Mouse (Mus musculus) kidney, postnatal 25 days (tissue): ENCODE measurements around the gene Fam69a.
"Not testable (repeated sequence)": the region's sequence is repeated elsewhere in the genome, so short reads cannot be mapped to it uniquely, and the experiment has no call there.

Experiments
- DNase-seq, 2 experiments: peaks; one replicate each; pipeline ENCODE4 v3.0.0; 2021; ENCODE audit warnings: mixed read lengths in 2 of 2

Fam69a gene

DNA sequence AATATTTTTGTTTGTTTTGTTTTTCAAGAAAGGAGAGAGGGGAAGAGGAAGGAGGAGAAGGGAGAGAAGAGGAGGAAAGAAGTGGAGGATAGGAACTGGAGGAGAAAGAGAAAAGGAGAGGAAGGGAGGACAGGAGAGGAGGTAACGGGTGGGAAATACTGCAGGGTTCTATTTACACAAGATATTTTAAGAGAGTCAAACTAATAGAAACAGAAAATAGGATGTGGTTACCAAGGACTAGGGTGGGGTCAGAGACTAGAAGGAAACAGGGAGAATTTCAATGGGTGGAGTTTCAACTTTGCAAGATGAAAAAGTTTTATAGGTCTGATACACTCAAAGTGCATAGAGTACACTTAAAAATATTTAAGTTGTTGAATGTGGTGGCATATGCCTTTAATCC, 7.0 kb downstream of the Fam69a start:
- no peak for DNase-seq

DNA sequence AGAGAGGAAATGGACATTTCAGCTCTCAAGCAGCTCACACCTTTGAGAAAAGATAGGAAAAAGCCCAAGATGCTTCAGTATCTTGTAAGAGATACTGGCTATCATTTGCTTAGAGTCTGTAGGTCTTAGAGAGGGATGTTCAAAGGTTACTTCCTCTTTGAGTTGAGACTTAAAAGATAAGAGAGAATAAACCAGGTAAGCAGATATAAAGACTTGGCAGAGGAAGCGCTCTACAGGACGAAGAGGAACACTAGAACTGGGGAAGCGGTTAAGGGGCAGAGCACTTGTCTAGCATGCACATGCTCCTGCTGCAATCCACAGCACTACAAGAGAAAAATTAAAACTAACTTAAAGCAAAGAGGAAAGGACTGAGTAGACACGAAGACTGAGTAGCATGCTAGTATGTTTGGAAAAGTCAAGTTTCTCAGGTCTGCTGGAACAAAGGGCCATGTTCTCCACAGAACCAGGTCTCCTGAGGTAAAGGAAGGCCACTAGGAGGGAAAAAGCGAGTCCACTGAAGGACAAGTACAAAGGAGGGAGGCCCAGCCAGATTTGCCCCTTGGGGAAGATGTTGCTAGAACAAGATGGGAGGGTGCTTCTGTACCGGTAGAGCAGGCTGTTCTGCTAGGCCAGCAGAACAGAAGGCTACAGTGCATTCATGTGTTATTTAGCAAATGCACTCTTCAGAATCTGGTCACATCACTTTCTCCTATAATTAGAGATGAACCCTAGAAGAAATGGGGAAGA, 8.4 kb downstream of the Fam69a start:
- DNase-seq = no peak

DNA sequence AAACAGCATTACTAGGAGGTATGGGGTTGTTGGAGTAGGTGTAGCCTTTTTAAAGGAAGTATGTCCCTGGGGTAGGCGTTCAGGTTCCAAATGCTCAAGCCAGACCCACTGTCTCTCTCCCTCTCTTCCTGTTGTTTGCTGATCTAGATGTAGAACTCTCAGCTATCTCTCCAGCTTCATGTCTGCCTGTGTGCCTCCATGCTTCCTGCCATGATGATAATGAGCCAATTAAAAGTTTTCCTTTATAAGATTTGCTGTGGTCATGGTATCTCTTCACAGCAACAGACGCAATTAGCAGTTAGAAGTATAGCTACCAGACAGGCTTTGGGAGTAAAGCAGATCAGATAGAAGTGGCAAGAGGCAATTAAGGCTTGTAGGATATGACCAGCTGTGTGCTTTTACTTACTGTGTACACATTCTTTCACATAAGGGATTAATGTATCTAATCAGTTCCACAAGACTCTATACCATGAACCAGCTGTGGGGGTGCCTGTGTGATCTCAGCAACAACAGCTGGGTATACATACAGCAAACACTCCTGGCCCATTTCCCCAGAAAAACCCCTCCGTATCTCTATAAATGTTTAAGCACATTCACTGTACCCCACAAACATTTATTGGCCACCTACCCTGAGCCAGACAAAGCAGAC, 9.1 kb downstream of the Fam69a start:
- DNase-seq = no peak

DNA sequence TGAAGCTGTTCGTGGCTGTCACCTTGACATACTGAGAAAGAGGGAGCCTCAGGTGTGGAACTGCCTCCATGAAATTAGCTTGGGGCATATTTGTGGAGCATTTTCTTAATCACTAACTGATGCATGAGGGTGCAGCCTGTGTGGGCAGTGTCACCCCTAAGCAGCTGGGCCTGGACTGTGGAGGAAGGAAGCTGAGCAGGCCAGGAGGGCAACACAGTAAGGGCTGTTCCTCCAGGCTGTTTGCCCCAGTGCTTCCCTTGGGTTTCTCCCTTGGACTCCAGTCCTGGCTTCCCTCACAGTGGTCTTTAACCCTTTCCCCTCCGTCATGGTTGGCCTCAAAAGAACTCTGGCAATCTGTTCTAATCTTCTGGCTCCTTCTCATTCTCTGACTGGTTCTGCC, 13.6 kb downstream of the Fam69a start:
- peak; percentile 24 to 77 for DNase-seq

DNA sequence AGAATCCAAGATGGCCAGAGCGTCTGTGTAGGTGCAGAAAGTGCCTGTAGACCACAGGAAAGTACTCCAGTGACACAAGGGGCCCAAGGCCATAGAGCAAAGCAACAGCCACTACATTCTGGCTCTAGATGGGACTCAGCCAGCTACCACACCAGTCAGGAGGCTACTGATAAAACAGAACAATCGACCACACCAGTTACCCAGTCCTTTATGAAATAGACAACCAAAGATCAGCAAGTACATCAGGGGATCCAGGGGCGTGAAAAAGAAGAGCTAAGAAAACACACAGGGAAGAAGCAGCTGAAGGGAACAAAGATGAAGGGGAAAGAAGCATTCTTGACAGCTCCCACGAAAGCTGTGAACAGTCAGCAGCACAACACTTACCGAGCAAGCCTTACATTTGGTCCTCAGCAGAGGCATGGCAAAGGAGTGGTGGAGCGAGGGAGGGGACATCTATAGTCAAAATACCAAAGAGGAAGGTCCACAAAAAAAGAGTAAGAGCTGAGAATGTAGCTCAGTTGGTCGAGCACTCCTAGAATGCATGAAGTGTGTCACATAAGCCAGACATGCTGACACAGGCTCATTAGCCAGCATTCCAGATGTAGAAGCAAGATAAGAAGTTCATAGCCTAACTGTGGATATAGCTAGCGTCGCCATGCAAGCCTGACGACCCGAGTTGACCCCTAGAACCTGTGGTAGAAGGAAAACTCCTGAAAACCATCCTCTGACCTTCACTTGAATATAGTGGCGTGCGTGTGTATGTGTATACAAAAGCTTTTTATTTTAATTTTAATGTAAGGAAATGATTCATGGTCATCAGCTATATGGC, 14.2 kb downstream of the Fam69a start:
- DNase-seq = no peak

DNA sequence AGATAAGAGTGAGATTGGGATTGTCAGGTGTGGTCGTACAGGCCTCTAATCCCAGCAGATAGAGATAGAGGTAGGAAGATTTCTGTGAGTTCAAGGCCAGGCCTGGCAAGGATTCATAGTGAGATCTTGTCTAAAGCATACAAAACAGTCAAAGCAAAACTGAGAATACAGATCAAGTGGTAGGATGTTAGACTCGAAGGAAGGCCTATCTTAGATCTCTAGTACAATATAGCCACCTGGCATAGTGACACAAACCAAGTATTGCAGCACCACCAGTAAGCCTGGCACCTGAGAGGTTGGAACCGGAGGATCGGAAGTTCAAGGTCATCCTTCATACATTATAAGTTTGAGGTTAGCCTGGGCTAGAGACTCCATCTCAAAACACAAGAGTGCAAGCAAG, 15.8 kb downstream of the Fam69a start:
- DNase-seq = no peak

DNA sequence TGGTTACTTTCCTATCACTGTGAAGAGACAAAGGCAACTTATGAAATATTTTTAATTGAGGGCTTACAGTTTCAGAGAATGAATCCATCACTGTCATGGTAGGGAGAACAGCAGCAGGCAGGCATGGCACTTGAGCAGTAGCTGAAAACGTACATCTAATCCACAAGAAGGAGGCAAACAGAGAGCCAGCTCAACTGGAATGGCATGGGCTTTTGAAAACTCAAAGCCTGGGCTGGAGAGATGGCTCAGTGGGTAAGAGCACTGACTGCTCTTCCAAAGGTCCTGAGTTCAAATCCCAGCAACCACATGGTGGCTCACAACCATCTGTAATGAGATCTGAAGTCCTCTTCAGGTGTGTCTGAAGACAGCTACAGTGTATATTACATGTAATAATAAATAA, 17.1 kb downstream of the Fam69a start:
- not testable (repeated sequence) for DNase-seq

DNA sequence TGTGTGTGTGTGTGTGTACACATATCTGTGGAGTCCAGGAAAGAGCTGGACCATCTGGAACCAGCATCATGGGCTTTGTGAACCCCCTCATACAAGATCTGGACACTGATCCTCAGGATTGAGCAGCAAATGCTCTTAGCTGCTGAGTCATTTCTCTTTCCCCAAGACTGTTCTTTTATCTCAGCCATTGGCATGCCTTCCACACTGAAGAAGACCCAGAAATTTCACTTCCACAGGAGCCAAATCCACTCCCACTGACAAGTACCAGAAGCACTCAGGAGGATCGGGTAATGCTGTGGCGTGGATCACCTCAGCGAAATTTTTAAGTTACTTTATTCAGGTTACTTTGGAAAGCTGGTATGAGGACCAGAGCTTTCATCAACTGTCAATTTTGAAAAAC, 18.8 kb downstream of the Fam69a start:
- DNase-seq = no peak

DNA sequence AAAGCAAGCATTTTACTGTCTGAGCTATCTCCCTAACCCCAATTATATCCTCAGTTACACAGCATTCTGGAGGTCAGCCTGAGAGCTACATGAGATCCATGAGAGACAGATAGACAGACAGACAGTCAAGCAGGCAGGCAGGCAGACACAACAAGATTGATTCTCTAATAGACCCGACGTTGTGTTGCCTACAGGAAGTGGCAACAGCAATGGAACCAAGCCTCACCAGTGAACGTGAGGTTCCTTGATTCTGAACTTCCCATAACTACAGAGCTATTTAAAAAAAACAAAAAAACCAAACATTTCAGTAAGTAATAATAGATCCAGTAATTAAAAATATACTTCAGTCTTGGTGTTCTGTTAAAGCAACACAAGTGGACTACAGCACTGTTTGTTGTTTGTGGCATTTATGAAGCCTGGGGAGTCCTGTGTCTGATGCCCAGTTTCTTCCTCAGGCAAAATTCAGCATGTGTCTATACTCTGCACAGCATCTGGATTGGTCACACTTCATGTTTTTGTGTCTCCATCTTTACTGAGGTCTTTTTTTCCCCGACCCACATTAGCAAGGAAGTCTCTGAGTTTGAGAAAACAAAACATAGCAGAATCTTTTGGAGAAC, 19.9 kb downstream of the Fam69a start:
- no peak for DNase-seq

DNA sequence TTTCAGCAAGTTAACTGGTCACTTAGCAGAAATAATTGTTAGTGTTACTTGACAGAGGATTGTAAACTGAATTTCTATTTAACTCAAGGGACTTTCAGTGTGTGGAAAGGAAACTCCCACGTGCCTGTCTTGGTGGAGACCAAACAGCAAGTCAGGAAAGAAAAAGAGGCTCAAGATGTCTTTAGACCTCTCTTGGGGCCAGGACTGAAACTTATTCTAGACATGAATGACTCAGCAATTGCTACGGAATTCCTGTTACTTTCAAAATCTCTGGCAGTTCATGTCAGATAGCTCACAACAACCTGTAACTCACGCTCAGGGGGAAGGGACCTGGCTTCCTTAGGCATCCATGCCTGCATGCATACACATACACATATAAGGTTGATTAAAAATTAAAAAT, 20.7 kb downstream of the Fam69a start:
- no peak for DNase-seq

DNA sequence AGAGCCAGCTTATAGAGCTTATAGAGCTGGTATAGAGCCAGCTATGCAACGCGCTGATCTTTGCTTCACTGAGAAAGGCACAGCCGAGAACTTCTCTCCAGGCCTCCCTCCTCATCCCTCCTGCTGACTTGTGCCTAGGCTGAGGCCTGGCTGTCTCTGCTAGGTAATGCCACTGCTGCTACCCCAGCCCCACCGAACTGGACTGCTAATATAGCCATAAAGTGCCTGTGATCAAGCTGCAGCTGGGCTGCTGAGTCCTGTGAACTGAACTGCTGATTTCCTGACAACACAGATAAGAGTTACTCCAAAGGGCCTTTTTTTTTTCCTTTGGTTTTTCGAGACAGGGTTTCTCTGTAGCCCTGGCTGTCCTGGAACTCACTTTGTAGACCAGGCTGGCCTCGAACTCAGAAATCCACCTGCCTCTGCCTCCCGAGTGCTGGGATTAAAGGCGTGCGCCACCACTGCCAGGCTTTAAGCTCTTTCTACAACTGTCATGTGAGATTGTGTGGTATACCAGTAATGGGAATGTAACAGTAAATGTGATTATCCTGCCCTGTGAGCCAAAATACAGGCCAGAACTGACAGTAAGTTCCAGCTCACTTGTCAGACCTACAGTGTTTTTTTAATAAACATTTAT, 21.4 kb downstream of the Fam69a start:
- no peak for DNase-seq

DNA sequence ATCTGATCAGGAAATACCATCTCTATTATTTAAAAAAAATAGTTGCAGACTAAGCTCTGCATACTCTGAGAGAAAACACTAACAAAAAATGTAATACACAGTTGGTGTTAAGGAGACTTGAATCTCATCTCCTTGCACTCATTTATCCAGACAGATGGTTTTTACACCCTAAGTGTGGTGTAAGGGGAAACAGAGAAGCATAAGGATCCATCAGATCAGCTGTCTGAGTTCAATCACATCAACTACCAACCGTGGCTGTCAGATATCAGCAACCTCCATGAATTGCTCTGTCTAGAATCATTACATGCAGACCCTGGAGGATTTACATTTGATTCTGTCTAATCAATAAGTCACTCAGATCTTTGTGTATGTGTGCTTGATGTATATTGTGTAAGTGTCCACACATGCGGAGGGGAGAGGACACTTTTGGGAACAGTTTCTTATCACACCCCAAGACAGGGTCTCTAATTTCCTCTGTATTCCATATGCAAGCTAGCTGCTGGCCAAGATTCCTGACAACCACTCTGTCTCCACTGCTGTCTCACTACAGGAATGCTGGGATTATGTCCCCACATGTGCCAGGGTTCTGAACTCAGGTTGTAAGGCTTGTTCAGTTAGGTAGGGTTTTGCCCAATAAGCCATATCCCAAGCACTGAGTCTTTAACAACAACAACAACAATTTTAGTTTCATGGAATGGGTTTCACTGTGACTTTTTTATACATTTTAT, 22.7 kb downstream of the Fam69a start:
- no peak for DNase-seq

DNA sequence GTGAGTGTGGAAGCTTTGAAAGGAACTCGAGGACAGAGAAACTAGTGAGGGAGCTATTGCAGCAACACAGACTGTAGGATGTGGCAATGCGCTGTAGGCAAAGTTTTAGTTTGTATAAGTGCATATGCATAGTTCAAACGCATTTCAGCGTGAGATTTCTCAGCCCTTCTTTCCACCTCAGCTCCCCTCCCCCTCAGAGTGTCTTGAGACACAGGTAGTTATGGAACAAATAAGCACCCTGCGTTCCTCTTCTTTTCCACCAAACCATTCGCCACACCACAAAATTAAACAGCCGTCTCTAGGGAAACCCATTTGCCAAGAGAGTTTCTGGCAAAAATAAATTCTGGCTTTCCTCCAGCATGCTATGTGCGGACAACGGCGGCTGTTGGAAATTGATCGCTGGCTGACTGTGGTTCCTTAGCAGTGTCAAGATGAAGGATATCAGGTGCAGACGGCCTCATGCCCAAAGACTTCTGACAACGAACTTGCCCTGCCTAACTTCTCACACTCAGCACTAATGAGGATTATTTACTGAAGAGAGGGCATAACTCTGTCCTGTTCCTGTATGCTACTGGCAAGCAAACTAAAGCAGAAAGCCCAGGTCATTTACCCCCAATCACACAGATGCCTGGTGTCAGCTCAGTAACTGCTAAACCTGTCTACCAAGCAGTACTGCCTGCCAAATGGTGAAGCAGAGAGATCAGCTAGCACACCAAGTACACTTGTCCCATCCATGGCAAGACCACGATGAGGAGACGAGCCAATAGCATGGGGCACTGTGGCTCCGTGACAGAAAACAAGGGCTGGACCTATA, 25.2 kb downstream of the Fam69a start:
- DNase-seq = peak in 1 of 2 experiments; percentile 45

DNA sequence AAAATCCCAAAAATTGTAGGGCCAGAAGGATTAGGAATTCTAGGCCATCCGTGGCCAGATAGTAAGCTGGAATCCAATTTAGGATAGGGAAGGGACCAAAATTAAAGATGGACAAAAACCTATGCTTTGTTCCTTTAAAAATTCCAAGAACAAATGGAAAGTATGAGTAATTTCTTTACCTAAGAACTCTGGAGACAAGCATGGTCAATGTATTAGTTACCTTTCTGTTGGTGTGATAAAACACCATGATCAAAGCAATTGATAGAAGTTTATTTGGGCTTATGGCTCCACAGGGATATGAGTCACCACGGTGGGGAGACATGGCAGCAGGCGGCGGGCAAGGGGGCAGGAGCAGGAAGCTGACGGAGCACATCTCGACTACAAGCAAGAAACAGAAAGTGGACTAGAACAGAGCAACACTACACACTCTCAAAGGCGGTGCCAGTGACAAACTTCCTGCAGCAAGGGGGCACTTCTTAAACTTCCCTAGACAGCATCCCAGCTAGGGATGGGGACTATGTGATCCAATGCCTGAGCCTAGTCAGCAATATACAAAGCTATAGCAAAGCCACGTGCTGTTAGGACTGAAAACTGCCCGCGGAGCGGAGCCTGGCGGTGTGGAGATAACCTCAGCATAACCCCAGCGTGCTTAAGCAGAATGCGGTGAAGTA, 26.2 kb downstream of the Fam69a start:
- DNase-seq = no peak

DNA sequence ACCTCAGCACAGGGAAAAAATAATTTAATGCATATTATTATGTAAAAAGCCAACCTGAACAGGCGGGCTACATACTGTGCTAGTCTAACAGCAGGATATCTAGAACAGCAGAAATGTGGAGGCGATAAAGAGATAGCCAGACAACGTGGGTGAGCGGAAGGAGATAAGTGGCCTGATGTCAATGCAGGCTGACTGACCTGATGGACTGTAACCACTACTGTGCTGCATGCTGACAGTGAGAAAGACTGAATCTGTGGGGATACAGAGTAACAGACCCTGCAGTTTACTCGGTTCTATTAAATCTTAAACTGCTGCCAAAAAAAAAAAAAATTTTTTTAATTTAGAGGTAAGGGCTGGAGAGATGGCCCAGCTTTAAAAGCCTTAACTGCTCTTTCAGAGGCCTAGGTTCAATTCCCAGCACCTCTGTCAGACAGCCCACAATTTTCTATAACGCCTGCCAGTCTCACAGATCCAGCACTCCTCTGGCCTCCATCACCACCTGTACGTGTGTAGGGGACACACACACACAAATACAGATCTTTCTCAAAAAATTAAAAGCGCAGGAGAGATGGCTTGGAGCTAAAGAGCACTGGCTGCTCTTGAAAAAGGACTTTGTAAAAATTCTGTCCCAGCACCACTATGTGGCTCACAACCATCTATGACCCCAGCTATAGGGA, 27.1 kb downstream of the Fam69a start:
- DNase-seq = no peak

DNA sequence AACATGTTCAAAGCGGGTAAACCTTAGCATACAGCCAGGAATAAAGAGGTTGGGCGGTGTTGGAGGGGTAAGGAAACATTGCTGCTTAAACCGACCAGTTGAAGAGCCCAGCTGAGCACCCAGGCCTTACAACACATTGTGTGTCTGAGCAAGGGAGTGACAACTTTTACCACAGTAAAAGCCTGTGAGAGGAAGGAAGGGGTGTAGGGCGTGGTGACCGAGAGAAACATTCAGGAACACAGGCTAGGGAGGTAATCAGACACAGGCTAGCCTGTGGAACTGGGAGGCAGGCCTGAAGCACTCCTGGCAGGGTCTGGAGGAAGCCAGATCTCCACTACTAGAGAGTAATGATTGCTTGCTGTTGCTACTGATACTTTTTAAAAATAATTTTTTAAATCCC, 36.2 kb downstream of the Fam69a start:
- no peak for DNase-seq

DNA sequence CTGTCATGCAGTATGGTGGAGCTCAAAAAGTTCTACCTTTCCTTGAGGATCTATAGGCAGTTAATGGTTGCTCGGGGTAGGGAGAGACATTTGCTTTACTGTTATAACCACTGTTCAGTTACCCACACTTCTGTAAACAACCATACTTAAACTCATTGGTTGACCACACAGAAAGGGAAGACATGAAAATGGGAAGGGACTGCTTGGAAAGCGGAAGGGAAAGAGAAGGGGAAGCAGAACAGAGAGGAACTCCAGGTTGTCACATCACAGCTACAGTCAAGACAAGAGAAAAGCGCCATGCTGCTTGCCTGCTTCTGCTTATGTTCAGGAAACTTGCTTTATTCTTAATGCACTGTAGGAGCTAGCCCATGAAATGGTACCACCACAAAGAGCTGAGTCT, 37.3 kb downstream of the Fam69a start:
- no peak for DNase-seq

DNA sequence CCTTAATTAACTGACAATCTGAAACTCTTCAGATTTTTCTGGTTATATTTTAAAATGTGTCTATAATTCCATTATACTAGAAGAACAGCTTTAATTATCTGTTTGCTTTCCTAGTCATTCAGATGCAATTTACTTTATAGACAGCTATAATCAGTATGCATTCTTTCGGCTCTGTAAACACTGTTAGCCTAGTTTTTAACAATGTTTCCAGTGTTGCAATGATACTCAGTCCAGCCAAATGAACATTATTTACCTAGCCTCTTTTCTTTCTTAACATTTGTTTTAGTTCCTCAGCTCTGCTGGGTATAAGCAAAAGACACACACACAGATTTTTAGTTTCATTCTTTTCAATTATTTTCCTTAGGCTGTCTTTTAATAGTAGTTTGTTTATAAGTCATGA, 38.0 kb downstream of the Fam69a start:
- no peak for DNase-seq

DNA sequence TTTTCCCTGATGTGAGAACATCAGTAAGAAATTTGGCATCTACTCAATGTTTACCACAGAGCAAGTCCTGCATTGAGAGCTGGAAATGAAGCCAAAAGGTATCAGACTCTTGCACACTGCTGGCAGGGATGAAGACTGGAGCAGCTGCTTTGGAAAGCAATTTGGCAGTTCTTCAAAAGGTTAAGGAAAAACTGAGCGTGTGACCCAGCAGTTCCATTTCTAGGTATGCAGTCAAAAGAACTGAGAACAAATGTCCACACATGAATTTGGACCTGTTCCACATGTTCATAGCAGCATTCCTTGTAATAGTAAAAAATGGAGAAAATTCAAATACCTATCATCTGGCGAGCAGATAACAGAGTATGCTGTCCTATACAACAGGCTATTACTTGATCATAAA, 39.3 kb downstream of the Fam69a start:
- DNase-seq = peak; percentile 51 to 68

DNA sequence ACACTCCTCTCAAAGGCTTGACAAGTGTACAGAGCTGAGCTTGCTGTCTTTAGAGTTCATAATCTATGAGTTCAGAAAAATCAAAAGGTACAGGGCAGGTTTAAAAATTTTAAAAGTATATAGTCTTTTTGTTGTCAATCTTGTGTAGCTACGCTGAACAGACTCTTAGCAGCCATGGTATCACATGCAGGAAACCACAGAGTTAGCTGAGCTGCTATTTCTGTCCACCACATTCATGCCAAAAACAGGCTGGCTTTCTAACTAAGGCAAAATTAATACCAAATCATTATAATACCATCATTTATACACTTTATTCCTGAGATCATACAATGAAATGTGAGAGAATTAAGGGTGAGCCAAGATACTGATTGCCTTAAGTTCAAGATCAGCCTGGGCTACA, 40.4 kb downstream of the Fam69a start:
- no peak for DNase-seq
